Mouse (Mus musculus) 3T3-L1 (cell line): Measurements from ENCODE around the gene Rasip1.

Experiments
- DNase-seq: peaks from one replicate; pipeline ENCODE4 v3.0.0-alpha.2; 2015; ENCODE audit warnings: low read depth, low spot score

The Rasip1 gene

GRCm38 (mm10) chr7:45627261-45627660 lies at the start of gene Rasip1:
Gene Rasip1 (plus strand): TSS chr7:45627488.
- DNase-seq = no peak

GRCm38 (mm10) chr7:45585923-45586322 lies 41.4 kb upstream of the Rasip1 start:
- no peak for DNase-seq

GRCm38 (mm10) chr7:45587631-45588592 lies 39.4 kb upstream of the Rasip1 start:
- DNase-seq = no peak

GRCm38 (mm10) chr7:45589173-45589572 lies 38.1 kb upstream of the Rasip1 start:
- DNase-seq = peak; percentile 97

- no peak for DNase-seq
Measured at GRCm38 (mm10) chr7:45589898-45590297, 37.4 kb upstream of the Rasip1 start.

- peak; percentile 51 for DNase-seq
Measured at GRCm38 (mm10) chr7:45590874-45591273, 36.4 kb upstream of the Rasip1 start.

DNA sequence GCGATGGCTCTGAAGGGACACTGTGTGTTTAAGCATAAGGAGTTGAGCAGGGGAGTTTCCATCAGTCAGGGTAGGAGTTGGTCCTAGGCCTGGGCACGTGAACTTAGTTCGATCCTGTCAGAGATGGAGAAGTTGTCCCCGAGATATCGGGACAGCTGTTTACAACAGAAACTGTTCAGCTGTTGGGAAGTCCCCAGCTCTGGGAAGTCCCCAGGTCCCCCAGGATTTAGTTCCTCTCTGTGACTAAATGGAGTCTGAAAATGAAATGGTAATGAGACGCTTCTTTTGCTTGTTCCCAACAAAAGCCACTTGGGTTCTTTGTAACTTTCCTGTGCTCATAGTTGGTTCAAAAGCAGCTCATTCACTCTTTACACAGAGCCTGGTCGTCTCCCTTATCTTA lies 35.4 kb upstream of the Rasip1 start:
- DNase-seq = no peak

DNA sequence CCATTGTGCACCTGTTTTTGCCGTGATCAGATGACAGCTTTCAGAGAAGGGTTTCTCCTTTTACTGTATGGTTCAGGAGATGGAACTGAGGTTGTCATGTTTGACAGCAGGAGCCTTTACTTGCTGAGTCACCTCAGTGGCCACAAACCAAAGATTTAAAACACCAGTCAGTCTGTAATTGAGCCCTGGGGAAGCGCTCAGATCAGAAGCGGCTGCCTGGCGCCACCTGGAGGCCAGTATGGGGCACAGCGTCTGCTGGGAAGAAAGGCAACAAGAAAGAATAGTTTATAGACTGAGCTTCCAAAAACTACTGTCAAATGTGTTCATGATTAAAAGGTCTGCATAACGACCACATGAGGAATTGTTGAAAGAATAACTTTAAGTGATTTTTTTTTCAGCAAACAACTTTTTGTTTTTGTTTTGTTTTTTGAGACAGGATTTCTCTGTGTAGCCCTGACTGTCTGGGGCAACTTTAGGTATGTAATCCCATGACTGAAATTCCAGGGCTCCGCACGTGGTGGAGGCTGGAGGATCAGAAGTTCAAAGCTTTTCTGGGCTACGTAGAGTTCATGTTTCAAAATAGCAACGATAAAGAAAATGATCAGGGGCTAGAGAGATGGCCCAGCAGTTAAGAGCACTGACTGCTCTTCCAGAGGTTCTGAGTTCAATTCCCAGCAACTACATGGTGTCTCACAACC lies 34.0 kb upstream of the Rasip1 start:
- peak; percentile 88 for DNase-seq

DNA sequence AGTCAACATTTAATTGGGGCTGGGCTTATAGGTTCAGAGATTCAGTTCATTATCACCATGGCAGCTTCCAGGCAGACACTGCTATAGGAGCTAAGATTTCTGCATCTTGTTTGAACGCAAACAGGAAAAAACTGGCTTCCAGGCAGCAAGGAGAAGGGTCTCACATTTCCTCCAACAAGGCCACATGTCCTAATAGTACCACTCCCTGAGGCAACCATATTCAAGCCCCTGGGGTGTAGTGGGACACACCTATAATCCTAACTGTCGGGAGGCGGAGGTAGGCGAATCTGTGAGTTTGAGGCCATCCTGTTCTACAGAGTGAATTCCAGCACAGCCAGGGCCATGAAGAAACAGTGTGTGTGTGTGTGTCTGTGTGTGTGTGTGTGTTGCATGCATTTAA lies 32.1 kb upstream of the Rasip1 start:
- DNase-seq = no peak

DNA sequence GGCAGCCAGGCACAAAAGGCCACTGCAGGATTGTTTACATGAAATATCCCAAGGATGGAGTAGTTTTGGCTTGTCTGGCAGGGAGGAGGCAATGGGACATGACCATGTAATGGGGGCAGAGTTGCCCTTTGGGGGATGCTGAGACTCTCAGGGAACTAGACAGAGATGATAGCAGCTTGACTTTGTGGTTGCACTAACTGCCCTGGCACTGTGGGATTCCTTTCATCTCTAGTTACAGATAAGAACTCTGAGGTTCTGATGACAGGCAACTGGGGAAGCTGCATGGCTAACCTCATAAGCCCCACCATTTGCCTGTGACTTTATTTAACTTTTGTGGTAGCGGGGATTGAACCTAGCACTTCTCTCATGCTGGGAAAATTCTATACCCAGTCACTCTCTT lies 31.2 kb upstream of the Rasip1 start:
- no peak for DNase-seq

DNA sequence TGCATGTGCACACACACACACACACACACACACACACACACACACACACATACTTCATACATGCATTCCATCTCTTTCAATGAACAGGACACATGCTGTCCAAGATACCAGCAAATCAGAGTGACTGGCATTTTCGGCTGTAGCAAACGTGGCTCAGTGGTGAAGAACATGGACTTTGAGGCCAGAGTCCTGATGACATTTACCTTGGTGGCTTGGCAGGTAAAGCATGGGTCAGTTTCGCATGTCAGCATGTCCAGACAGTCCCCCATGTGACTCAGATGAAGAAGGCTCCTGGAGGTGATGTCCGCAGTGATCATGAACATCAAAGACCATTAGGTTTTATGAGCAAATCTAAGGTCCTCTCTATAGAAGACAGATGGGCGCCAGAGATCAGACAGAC lies 30.3 kb upstream of the Rasip1 start:
- no peak for DNase-seq

- no peak for DNase-seq
Measured at GRCm38 (mm10) chr7:45597527-45597926, 29.8 kb upstream of the Rasip1 start.

DNA sequence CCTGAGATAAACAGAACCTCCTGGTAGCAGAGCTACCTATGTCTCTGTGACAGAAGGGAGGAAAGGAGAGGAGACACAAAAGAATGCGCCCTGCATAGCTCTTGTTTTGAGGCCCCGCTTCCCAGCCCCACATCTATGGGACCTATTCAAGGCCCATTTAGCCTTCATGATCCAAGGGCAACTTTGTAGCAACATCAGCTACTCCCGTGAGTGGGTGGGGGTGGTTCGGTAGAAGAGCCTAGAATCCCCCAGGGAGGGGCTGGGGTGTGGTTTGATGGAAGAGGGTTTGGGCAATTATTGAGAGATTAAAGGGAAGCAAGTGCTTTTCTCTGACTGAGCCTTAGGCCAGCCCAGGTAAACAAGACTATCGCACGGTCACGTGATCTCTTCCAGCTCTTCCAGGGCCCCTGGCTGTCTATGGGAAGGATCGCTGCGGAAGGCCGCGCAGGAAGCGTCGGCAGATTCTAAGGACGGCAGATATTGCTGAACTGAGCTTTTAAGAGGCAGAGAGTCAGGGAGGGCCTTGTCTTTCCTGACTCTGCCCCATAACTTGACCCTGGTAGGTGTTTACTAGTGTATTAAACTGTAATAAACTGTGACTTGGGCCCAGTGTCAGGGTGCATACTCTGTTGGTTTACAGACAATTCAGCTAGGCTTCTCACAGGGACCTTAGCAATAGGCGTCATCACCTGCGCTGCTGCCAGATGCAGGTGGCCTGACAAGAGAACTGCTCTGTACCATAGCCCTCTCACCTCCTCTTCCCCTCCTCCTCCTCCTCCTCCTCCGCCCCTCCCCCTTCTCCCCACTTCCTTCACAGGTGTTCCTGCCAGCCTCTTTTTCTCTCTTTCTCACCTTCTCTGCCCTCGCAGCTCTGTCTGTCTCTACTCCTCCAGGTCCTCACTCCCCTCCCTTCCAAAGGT lies 28.1 kb upstream of the Rasip1 start:
- no peak for DNase-seq

DNA sequence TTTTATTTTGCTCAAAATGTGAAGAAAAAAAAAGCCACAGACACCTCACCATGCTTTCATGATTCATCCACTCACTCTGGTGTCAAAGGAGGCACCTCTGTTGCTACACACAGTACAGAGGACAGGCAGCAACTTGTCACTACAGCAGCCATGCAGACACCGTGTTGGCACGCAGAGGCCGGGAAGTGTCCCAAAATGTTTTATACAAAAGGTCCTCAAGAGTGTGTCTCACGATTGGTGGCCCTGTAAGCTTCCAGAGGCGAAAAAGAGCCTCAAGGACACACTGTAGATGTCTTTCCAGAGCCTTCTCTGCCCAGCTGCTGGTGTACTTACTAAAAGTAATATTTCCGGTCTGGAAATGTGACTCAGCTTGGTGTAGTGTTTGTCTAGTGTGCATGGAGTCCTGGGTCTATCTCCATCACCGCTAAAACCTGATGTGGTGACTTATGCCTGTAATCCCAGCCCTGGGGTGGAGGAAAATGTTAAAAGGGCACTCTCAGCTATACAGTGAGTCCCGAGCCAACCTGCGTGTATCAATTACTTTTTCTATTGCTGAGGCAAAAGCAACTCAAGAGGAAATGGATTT lies 21.5 kb upstream of the Rasip1 start:
- DNase-seq = no peak

DNA sequence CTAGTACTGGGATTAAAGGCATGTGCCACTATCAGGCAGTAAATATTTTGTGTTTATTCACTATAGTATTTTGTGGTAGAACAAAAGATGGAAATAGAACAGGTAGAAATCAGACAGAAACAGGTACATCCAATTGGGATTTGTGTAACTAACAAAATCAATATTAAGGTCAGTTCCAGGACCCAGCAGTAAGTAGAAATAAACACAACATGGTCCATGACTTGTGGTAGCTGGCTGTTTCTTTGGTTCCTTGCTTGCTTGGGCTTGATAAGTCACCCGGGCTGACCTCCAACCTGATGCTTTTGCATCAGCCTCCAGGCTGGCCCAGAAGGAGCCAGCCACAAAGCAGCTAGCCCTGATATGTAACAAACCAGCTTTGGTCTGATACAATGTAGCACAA lies 17.8 kb upstream of the Rasip1 start:
- no peak for DNase-seq

- peak; percentile 57 for DNase-seq
Measured at GRCm38 (mm10) chr7:45616277-45616676, 11.0 kb upstream of the Rasip1 start.

DNA sequence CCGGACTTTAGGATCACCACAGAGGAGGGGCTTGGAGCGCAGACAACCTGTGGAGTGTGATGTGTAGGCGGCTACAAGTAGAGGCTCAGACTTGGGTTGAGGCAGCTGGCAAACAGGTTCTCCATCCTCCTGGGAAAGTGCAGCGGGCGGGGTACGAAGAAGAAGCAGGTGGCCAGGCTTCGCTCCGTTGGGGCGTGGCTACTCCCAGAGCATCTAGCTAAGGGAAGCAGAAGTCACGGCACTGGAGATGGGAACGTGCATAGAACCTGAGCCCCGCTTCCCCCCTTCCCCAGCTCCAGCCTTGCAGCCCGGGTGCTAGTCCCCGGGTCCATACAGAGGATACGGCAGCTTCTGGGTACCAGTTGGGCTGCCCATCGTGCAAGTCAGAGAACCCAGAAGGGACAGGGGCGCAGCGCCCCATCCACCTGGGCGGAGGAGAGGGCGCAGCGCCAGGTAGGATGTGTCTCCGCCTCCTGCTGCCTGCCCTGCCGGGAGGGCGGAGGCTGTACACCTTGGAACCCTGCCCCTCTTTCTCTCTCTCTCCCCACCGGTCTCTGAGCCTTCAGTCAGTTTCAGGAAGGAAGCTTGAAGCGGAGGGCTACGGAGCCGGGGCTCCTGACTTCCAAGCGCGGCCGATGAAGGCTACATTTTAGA lies 10.1 kb upstream of the Rasip1 start, which contains the start of gene Fut1:
Gene Fut1, plus strand, starts transcription at position 248 of the 654 bp plus-strand sequence.
- no peak for DNase-seq

DNA sequence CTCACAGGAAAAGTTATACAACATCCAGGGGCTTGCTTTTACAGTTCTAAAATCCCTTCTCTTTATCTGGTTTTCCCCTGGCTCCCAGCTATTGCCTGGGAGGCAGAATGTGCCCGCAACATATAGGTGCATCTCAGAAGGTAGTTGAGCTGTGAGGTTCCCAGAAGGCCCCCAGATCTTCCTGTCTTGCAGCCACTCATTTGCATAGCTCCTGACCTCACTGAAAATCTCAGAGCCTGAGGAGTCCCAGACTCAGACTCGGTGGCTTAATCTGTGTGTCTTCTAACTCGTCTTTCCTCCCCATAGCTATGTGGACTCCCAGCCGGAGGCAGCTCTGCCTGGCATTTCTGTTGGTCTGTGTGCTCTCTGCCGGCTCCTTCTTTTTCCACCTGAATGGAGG lies 9.0 kb upstream of the Rasip1 start:
- DNase-seq = no peak

DNA sequence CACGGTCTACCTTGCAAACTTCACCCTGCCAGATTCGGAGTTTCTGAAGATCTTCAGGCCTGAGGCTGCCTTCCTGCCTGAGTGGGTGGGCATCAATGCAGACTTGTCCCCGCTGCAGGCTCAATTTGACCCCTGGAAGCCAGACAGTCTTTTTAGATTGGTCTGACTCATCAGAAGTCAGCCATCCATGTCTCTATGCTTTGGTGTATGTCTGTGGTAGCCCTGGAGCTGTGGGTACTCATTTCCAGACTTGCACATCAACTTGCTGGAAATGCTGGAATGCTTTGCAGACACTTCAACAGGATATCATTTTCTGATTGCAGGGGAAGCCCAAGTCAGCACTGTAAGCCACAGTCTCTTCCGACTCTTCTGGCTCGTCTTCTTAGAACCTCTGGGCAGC lies 7.7 kb upstream of the Rasip1 start:
- no peak for DNase-seq

GRCm38 (mm10) chr7:45621443-45621842 lies 5.8 kb upstream of the Rasip1 start, which contains the start of gene Izumo1:
Gene Izumo1 (plus strand): TSS chr7:45621811.
- no peak for DNase-seq

GRCm38 (mm10) chr7:45623507-45623906 lies 3.8 kb upstream of the Rasip1 start:
- DNase-seq = no peak
